Mouse (Mus musculus): ENCODE data around the gene Prkcb.

- no peak for TF ChIP-seq CTCF (IDR thresholded peaks at IDR 0.05)
- no peak for TF ChIP-seq POLR2A (IDR thresholded peaks at IDR 0.05; ENCODE audit: insufficient read depth, low read depth, low read length)
These were observed 118.1 kb downstream of the Prkcb start for GRCm38 (mm10) chr7:122406625-122407024.

Measured in heart, adult 2 months (tissue).